Mouse (Mus musculus): ENCODE measurements around the gene Srrm4.
"Not testable (repeated sequence)": the region's sequence is repeated elsewhere in the genome, so short reads cannot be mapped to it uniquely, and the experiment has no call there.

Srrm4 gene

DNA sequence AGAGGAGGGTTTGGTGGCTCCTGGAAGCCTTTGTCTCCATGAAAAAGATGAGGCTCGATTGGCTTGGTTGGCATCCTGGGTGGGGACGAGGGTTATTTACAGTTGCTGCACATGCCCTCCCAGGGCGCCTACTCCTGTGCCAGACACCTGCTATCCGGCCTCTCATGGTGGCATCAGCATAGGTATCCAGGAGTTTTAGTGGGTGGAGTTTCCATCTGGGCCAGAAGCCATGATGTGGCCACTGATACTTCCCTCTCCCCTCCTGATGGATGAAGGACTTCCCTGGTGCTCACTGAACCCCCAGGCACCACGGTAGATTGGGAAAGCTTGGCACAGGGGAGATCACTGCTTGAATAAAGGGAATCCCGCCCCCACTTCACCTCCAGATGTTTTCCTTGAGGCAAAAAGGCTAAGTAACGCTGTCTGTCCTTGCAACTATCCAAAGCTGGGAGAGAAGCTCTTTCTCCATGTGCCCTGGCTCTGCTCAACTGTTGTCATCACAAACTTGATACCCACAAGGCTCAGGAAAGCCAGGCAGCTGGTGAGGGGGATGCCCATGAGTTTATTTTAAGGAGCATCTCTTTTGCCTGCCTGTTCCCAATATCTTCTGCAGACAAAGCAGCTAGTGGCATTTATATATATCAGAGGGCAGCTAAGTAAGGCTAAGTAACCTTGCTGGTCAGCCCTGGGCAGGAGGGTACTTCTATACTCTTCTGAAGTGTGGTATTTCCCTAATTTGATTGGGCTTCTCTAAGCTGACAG is 148.7 kb downstream of the Srrm4 start:
- DNase-seq (ENCODE audit: low spot score in 2 of 2) = peak; percentile 64 to 84

DNA sequence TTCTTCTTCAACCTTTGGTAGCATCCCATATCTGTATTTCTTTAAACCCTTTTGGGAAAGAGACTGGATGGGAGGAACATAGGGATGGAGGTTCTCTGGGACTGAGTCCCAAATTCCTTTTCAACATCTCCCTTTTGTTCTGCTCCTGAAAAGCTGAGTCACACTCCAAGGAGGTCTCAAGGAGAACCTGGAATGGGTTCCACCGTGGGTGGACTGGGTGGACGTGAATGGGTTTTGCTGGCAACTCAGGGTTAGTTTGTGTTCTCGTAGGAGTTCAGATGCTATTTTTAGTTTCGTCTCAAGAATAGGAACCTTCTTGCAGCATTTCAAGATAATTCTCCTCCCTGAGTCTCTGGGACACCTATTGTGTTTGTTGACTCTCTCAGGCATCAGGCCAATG is 151.4 kb downstream of the Srrm4 start:
- DNase-seq (ENCODE audit: low spot score in 2 of 2) = peak in 1 of 2 experiments; percentile 79

DNA sequence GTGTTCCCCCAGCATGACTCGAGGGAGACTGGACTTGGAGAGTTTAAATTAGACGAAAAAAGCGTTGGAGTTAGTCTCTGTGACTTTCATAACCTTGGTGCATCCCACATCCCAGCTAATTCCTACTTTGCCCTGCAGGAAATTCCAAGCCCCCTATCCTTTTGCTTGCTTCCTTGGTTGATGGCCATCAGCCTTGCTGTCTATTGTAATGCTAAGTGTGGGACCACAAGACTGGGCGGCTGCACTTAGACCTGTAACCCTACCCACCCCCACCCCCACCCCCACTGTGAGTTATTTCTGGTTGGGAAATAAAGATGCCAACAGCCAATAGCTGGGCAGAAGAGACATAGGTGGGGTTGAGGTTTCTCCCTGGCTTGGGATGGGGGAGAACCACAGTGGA is 153.3 kb downstream of the Srrm4 start:
- no peak for DNase-seq (ENCODE audit: low spot score in 2 of 2)

DNA sequence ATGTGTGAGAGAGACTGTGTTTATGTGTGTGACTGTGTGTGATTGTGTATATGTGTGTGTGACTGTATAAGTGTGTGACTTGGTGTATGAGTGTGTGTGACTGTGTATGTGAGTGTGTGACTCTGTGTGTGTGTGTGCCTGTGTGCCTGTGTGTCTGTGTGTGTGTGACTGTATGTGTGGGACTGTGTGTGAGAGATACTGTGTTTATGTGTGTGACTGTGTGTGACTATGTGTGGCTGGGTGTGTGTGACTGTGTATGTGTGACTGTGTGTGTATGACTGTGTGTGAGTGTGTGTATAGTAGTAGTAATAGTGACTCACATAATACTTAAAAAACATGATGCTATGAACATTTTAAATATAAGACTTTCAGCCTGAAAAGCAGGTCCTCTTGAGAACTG is 155.5 kb downstream of the Srrm4 start:
- no peak for DNase-seq (ENCODE audit: low spot score in 2 of 2)

DNA sequence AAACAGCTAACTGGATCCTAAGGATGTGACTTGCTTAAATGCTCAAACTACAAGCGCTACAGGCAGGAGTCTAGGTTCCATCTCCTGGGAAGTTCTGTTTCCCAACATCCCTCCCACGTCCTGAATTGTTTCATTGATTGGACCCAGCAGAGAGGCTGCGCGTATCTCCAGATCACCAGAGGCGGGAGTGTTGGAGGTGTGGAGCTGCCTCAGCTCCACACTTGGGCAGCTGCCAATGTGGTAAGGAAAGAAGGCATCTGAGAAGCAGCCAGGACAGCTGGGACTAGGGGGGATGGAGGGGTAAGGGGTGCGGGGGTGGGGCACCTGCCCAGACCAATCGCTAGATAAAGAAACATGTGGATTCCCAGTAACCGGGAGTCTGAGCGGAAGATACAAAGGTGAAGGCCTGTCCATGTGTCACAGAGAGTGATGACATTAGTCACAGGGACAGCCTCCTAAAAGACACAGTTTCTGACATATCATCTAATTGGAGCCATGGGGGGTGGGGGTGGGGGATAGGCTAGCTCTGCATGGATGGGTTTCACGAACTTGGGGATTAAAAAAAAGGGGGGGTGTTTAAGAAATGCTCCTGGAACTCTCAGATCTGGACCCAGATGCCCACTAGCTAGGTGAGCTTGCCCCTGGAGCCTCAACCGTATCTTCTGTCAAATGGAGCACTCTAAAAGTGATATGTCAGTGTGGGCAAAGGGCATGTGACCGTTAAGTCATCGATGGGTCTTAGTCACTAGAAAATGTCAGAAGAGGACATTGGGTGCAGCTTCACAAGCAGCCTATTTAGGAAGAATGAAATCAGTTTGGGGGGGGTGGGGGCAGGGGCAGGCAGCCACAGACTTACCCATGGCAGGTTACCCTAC is 156.4 kb downstream of the Srrm4 start:
- DNase-seq (ENCODE audit: low spot score in 2 of 2) = no peak

DNA sequence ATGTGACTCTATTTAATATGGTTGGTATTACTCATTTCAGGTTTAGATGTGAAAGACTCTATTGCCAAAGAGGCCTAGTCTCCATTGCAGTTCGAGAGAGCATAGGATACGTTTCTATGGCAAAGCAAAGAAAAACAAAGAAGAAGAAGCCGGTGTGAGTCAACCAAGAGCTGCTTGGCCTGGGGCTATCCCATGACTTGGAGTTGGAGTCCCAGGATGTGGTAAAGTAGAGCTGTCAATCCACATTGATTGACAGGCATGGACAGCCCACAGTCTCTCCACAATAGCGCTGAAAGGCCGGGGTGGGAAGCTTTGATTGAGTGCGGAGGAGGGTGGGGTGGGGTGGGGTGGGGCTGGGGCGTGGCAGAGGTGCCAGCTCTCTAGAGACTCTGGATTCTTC is 158.7 kb downstream of the Srrm4 start:
- no peak for DNase-seq (ENCODE audit: low spot score in 2 of 2)

DNA sequence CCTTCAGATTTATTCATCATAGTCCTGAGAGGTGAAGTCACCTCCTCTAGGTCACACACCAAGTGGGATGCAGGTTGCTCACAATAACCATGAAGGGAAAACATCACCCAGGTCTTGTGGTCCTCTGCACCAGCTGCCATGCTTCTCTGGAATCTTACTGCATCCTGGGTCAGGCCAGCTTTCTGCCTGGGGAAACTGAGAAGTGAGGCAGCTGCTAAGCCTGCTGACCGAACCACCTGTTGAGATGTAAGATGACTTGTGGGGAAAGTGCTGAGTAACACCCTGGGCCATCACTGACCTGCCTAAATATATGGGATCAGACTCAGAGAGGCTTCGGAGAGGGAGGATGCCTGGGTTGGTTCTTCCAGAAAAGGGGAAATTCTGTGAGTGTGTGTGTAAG is 164.9 kb downstream of the Srrm4 start:
- DNase-seq (ENCODE audit: low spot score in 2 of 2) = no peak

DNA sequence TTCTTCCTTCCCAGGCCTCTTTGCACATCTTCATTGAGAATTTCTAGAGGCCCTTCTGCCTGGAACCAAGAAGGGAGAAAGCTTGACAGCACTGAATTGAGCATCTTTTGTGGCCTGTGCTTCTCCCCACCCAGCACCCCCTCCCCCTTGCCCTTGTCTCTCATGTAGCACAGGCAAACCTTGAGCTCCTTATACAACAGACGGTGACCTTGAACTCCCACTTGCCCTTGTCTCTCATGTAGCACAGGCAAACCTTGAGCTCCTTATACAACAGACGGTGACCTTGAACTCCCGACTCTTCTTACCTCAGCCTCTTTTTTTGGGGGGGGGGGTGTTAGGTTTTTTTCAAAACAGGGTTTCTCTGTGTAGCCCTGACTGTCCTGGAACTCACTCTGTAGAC is 165.9 kb downstream of the Srrm4 start:
- not testable (repeated sequence) for DNase-seq (ENCODE audit: low spot score in 2 of 2)

DNA sequence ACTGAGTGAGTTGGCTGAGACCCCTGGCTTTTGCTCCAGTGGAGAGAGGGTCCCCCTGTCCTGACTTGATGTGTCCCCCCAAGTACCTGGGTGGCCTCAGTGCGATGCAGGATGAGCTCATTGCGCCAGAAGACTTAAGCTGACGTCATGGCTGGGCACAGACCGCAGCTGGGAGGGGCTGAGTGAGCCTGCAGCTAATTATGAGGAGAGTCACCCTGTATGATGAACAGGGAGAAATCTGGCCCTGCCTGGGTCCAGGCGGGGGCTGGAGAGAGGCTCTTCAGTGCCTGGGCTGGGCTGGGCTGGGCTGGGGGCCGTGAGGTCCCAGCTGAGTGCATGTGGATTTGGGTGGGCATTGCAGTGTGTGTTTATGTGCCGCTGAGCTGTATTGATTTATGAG is 166.3 kb downstream of the Srrm4 start:
- DNase-seq (ENCODE audit: low spot score in 2 of 2) = no peak

DNA sequence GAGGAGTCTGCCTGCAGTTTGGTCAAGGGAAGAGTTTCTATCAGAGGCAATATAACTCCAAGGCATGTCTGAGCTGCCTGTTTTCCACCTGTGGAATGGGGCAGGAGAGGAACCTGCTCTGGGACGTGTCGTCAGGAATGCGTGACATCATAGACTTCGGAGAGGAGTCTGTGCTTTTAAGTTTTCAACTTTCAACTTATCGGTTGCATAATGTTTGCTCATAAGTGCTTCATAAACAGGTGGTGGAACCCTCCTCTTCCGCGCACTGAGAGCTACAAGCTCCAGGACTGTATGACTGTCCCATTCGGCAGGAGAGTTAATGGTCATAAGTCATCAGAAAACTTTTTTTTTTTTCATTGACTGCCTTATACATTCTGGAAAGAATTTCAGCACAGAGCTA is 167.9 kb downstream of the Srrm4 start:
- no peak for DNase-seq (ENCODE audit: low spot score in 2 of 2)

DNA sequence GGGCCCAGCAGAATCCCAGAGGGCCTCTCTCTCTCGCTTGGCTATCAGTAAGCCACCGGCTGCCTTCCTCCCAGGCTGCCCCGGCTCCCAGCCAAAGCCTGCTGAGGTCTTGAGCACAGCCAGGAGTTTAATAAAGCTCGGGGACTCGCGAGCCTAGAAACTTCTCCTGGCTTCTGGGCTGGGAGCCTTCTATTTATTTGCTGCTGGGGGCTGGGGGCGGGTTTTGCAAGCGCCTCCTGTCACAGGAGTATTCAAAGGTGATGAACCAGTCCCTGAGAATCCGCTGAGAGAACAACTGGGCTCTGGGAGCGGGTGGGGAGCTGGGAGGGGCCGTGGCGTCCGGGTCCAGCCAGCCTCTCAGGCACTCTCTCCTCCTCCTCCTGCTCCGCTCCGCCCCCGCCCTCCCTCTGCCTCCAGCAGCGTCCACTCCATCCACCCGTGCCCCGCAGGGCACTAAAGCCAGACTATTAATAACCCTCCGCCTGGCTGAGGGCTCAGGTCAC is 168.9 kb downstream of the Srrm4 start, which contains the start of gene Hspb8:
Hspb8 (minus strand) TSS at position 166 of the 503 bp plus-strand sequence.
- no peak for DNase-seq (ENCODE audit: low spot score in 2 of 2)

DNA sequence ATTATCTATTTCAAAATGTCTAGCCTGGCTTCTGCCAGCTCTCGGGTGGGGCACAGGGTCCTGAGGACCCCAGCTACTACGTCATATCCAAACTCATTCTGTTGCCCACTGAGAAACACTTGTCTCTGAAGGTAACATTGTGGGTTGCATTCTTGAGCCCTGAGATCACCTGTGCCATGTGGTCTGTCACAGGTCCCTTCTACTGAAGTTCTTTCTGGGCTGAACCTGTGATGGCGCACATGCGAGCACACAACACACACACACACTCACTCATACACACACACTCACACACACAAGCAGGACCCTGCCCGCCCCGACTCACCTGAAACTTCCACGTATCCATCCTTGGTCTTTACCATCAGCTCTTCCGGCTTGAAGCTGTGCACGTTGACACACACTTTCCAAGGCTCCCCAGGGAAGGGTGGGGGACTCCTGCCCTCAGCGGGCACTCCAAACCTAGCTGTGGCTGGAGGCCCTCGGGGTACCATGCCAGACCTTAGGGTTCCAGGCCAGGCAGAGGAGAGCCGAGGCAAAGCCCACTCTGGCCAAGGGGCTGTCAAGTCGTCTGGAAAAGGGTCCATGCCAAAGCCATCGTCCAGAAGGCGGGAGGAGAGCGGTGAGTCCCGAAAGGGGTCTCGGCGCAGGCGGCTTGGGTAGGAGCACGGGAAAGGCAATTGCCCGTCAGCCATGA is 169.7 kb downstream of the Srrm4 start:
- no peak for DNase-seq (ENCODE audit: low spot score in 2 of 2)

DNA sequence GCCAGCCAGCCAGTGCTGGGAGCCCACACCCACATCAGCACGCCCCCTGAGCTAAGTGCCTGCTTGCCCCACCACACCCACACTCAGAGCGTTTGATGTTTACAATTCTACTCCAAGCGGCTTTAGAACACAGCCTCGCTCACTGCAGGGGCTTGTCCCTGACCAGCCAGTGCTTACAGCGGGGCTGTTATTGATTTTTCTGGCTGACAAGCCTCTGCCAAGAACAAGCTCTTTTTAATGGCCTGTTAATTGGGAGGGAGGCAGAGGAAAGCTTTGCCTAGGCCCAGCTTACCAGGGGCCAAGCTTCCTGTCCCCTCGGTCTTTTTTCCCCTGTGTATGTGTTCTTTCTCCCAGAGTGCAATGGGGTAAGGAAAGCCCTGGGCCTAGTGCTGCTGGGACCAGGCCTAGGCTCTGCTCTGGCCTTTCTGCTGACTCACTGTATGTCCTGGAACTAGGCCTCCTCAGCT is 170.8 kb downstream of the Srrm4 start:
- peak in 1 of 2 experiments; percentile 40 for DNase-seq (ENCODE audit: low spot score in 2 of 2)

DNA sequence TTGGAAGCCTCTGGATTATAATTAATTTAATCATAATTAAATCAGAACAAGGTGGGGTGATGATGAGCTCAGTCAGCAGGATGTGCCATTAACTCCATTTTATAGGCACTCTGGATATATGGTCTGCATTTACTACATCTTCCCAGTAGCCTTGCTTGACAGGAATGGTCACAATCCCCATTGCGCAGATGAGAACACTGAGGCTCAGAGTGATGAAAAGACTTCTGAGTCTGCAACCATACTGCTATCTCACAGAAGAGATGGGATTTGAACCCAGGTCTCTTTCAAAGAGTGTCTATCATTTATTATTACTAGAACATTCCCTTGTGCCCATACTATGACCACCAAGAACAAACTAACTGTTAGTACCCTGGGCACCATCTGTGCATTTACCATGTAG is 171.4 kb downstream of the Srrm4 start:
- DNase-seq (ENCODE audit: low spot score in 2 of 2) = no peak

DNA sequence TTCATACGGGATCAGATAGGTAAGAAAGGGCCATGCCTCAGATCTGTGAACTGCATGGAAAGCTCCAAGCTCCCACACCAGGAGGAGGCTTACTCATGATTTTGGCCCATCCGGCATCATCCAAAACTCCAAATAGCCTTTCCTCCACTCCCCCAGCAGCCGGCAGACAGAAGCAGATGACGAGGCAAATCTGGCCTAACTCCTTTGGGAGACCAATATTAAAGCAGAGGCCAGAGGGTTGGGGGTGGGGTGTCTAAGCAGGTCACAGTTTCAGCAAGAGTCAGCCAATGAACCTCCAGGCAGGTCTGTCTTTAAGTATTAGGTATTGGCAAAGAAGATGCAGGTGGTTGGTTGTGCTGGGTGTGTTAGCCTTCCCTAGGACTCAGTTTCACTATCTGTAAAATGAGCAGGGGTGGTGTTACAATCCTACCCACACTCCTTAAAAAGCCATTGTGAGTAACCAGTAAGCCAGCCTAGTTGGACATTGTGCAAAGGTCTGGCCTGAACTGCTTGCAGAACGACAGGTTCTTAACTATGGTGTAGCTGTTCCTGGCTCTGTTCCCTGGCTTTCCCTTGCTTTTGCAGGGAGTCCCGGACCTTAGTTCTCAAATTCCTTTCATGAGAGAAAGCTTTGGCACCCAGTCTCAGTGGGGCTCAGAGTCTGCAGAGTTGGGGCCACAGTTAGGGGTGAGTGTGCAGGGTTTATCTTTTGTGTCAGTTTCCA is 172.1 kb downstream of the Srrm4 start:
- no peak for DNase-seq (ENCODE audit: low spot score in 2 of 2)

DNA sequence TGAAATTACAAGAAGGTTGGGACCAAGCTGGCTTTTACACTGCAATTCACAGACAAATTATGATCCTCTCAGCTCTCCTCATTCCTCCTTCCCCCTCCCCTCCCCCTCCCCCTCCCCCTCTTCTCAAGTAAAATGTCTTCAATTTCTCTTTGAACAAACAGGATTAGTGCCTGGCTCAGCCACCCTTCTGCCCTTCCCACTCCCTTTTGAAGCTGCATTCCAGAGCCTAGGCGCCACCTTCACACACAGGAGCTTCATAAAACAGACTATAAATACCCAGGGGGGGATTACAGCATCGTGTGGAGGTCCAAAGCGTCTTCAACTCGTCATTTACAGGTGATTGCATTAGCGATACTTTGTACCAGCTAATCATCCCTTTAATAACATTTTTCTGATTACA is 175.4 kb downstream of the Srrm4 start:
- no peak for DNase-seq (ENCODE audit: low spot score in 2 of 2)

DNA sequence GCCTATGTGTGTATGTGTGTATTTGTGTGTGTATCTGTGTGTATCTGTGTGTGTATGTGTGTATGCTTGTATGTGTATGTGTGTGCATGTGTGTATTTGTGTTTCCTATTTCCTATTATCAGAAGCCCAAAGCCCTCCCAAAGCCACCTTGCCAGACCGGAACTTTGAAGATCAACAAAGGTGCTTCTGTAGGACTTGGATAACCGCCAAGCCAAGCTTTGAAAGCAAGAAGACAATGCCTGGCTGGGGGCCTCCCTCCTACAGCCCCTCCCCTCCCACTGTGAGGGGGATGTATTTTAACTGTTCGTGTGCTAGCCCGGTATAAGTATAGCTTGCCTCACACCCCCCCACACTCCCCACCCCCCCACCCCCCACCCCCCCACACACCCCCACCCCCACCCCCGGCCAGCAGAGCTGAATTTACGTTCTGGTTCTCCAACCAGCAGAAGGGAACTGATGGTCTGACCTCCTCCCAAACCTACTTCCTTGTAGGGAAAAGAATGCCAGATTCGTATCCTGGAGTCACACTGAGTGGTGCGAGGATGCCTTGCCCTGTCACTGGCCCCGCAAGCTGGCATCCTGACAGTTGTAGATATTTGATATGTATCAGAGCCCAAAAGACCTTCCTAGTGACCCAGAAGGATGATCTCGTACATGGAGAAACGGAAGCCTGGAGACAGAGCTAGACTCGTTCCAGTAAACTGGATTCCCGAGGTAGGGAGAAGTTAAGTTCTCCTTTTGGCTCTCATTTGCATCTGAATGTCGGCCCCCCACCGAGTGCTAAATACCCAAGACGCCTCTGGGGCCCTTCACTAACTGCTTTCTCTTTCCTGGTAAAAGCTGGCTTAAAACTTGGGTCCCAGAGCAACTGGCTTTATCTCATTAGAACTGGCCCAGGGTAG is 181.7 kb downstream of the Srrm4 start:
- DNase-seq (ENCODE audit: low spot score in 2 of 2) = no peak

DNA sequence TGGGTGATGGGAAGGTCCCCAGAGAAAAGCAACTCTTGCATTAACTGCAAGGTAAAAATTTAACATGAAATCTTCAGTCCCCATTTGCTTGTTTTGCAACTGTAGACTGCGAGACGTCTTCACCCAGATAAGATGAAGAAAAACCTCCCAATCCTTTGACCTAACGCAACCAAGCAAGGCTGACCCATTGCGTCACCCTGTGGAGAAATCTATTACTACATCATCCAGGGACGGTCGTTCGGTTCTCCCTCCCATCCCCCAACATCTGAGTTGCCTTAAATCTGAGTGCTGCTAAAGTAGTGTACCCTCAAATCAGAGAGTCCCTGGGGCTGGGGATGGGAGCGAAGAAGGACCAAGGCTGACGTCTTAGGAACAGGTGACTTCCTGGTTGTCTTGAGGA is 182.7 kb downstream of the Srrm4 start:
- DNase-seq (ENCODE audit: low spot score in 2 of 2) = no peak

DNA sequence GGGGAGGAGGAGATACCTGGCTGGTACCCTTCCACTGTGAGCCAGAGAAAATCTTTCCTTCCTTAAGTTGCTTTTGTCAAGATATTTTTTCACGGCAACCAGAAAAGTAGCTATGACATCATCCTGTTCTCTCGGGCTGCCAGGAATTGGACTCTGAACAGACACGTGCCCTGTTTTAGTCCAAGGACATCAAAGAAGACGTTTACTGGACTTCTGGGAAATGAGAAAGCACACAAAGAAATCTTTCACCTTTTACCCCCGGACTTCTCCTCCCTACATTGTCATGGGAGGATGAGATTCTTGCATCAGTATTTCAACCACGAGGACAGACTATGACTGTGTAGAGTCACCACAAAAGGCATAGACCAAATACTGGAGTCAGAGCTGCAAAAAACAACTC is 183.7 kb downstream of the Srrm4 start:
- no peak for DNase-seq (ENCODE audit: low spot score in 2 of 2)

DNA sequence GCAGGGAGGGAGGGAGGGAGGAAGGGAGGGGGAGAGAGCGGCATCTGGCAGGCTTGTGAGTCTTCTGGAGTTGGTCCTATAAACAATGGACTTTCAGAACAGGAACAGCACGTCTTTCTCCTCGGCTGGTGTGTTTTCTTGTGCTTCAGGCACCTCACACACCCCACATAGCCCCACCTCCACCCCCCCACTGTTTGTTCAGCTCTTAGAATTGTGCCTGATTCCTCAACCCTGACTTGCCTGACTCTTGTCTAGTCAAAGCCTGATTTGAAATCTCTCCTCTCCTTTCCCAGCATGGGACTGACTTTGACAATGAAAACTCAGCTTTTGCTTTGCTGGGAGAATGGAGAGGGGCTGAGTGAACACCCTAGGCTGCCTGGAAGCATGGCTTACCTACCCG is 184.3 kb downstream of the Srrm4 start:
- DNase-seq (ENCODE audit: low spot score in 2 of 2) = no peak
